Mouse (Mus musculus): ENCODE measurements around the gene Adamtsl5. TPM values are rescaled to one million over a fixed set of nuclear protein-coding genes. Genes with fewer than 3 reads are reported as not detected.

Adamtsl5 gene
- polyA plus RNA-seq, 2 experiments: 6.7 to 16.5 TPM

- no peak overlapping the region for H3K4me2 ChIP-seq (replicated peaks; ENCODE audit: low read depth, low read length, severe bottlenecking)
- ATAC-seq (ENCODE audit: low FRiP score, low read depth): no peak
- H3K9ac ChIP-seq (ENCODE audit: low read depth, low read length, severe bottlenecking): no peak overlapping the region
- no peaks in the 10 kb centered on the region for H3K27me3 ChIP-seq (ENCODE audit: control insufficient read depth, insufficient read depth, low read length)
- peaks cover 14% of the 10 kb centered on the region for H3K4me1 ChIP-seq (ENCODE audit: control insufficient read depth, insufficient read depth, low read length)
- H3K4me3 ChIP-seq (replicated peaks; ENCODE audit: low read length): no peak overlapping the region
- H3K9me3 ChIP-seq (ENCODE audit: control insufficient read depth, low read length): no peaks in the 10 kb centered on the region
- H3K36me3 ChIP-seq (ENCODE audit: control insufficient read depth, insufficient read depth, low read length): peaks cover 55% of the 10 kb centered on the region
- TF ChIP-seq POLR2A (IDR thresholded peaks at IDR 0.05; ENCODE audit: borderline replicate concordance, extremely low read depth, insufficient read depth, insufficient read length): no peak
- 74% methylated on average over 7 of the region's 7 CpGs for WGBS
- H3K27ac ChIP-seq (replicated peaks; ENCODE audit: low read depth, low read length): no peak overlapping the region
- no peak for DNase-seq (ENCODE audit: low spot score)
These were observed 34.6 kb upstream of the Adamtsl5 start for GRCm38 (mm10) chr10:80382641-80383365.

- Histone ChIP-seq H3K27ac (replicated peaks; ENCODE audit: low read depth, low read length) (no peak overlapping the region), H3K27me3 (ENCODE audit: control insufficient read depth, insufficient read depth, low read length) (no peaks in the 10 kb centered on the region), H3K4me1 (ENCODE audit: control insufficient read depth, insufficient read depth, low read length) (no peaks in the 10 kb centered on the region), H3K9ac (ENCODE audit: low read depth, low read length, severe bottlenecking) (no peak overlapping the region), H3K4me3 (replicated peaks; ENCODE audit: low read length) (no peak overlapping the region), H3K9me3 (ENCODE audit: control insufficient read depth, low read length) (no peaks in the 10 kb centered on the region), H3K4me2 (replicated peaks; ENCODE audit: low read depth, low read length, severe bottlenecking) (no peak overlapping the region), H3K36me3 (ENCODE audit: control insufficient read depth, insufficient read depth, low read length) (peaks cover 36% of the 10 kb centered on the region)
- DNase-seq (ENCODE audit: low spot score) (no peak), ATAC-seq (ENCODE audit: low FRiP score, low read depth) (no peak)
- TF ChIP-seq POLR2A (IDR thresholded peaks at IDR 0.05; ENCODE audit: borderline replicate concordance, extremely low read depth, insufficient read depth, insufficient read length): no peak
- 49% methylated on average over 10 of the region's 10 CpGs for WGBS
These were observed 29.5 kb upstream of the Adamtsl5 start for GRCm38 (mm10) chr10:80377716-80378115.

- Histone ChIP-seq H3K27me3 (ENCODE audit: control insufficient read depth, insufficient read depth, low read length) (no peaks in the 10 kb centered on the region), H3K9ac (ENCODE audit: low read depth, low read length, severe bottlenecking) (no peak overlapping the region), H3K9me3 (ENCODE audit: control insufficient read depth, low read length) (no peaks in the 10 kb centered on the region), H3K4me3 (replicated peaks; ENCODE audit: low read length) (no peak overlapping the region), H3K36me3 (ENCODE audit: control insufficient read depth, insufficient read depth, low read length) (peaks cover 20% of the 10 kb centered on the region), H3K27ac (replicated peaks; ENCODE audit: low read depth, low read length) (no peak overlapping the region), H3K4me1 (ENCODE audit: control insufficient read depth, insufficient read depth, low read length) (peaks cover 7% of the 10 kb centered on the region), H3K4me2 (replicated peaks; ENCODE audit: low read depth, low read length, severe bottlenecking) (no peak overlapping the region)
- 3% methylated on average over 7 of the region's 7 CpGs for WGBS
- peak; percentile 94 for DNase-seq (ENCODE audit: low spot score)
- 0 out of 2 replicates have a peak, but pooled peaks have one; percentile 21 for TF ChIP-seq POLR2A (IDR thresholded peaks at IDR 0.05; ENCODE audit: borderline replicate concordance, extremely low read depth, insufficient read depth, insufficient read length)
- ATAC-seq (ENCODE audit: low FRiP score, low read depth): peak; percentile 48; the same call in 1 of the 2 replicates
These were observed 27.9 kb upstream of the Adamtsl5 start for GRCm38 (mm10) chr10:80376160-80376559.

GRCm38 (mm10) chr10:80374063-80374462, 25.9 kb upstream of the Adamtsl5 start:
- Histone ChIP-seq H3K4me3 (replicated peaks; ENCODE audit: low read length) (no peak overlapping the region), H3K9ac (ENCODE audit: low read depth, low read length, severe bottlenecking) (no peak overlapping the region), H3K4me2 (replicated peaks; ENCODE audit: low read depth, low read length, severe bottlenecking) (no peak overlapping the region), H3K9me3 (ENCODE audit: control insufficient read depth, low read length) (no peaks in the 10 kb centered on the region), H3K27ac (replicated peaks; ENCODE audit: low read depth, low read length) (no peak overlapping the region), H3K27me3 (ENCODE audit: control insufficient read depth, insufficient read depth, low read length) (no peaks in the 10 kb centered on the region), H3K4me1 (ENCODE audit: control insufficient read depth, insufficient read depth, low read length) (peaks cover 7% of the 10 kb centered on the region), H3K36me3 (ENCODE audit: control insufficient read depth, insufficient read depth, low read length) (0 out of 2 replicates have a peak, but pooled peaks cover 1% of the 10 kb centered on the region)
- peak; percentile 56 for DNase-seq (ENCODE audit: low spot score)
- whole genome bisulfite sequencing: 22% methylated on average over 6 of the region's 6 CpGs
- no peak for ATAC-seq (ENCODE audit: low FRiP score, low read depth)
- no peak for TF ChIP-seq POLR2A (IDR thresholded peaks at IDR 0.05; ENCODE audit: borderline replicate concordance, extremely low read depth, insufficient read depth, insufficient read length)

- no peak for TF ChIP-seq POLR2A (IDR thresholded peaks at IDR 0.05; ENCODE audit: borderline replicate concordance, extremely low read depth, insufficient read depth, insufficient read length)
- no peak overlapping the region for H3K4me3 ChIP-seq (replicated peaks; ENCODE audit: low read length)
- no peaks in the 10 kb centered on the region for H3K27me3 ChIP-seq (ENCODE audit: control insufficient read depth, insufficient read depth, low read length)
- no peak overlapping the region for H3K9ac ChIP-seq (ENCODE audit: low read depth, low read length, severe bottlenecking)
- no peaks in the 10 kb centered on the region for H3K36me3 ChIP-seq (ENCODE audit: control insufficient read depth, insufficient read depth, low read length)
- ATAC-seq (ENCODE audit: low FRiP score, low read depth): no peak
- H3K4me1 ChIP-seq (ENCODE audit: control insufficient read depth, insufficient read depth, low read length): peaks cover 7% of the 10 kb centered on the region
- no peak for DNase-seq (ENCODE audit: low spot score)
- H3K27ac ChIP-seq (replicated peaks; ENCODE audit: low read depth, low read length): no peak overlapping the region
- no peaks in the 10 kb centered on the region for H3K9me3 ChIP-seq (ENCODE audit: control insufficient read depth, low read length)
- 73% methylated on average over 6 of the region's 6 CpGs for WGBS
- no peak overlapping the region for H3K4me2 ChIP-seq (replicated peaks; ENCODE audit: low read depth, low read length, severe bottlenecking)
These were observed 24.5 kb upstream of the Adamtsl5 start for GRCm38 (mm10) chr10:80372706-80373105.

Measured in limb, embryonic 14.5 days (tissue).